Mouse (Mus musculus) CH12F3 (cell line): ENCODE results near the gene Sec61g.
"Not testable (repeated sequence)": the region's sequence is repeated elsewhere in the genome, so short reads cannot be mapped to it uniquely, and the experiment has no call there.

ENCODE experiments used
- in situ Hi-C: fragments of 300-500 bp; cut with MboI; formaldehyde crosslinking; loops from 2 replicates; pipeline ENCODE4 v1.14.3; 2020; ENCODE audit warnings: low sequenced_read_pairs

Sec61g gene

GRCm38 (mm10) chr11:16508052-16508654 lies at the start of gene Sec61g:
Sec61g (minus strand) TSS chr11:16508484.
- in situ Hi-C loops = no loop called here

- in situ Hi-C loops = no loop called here
Measured at GRCm38 (mm10) chr11:16546421-16547163, 38.3 kb upstream of the Sec61g start.

- in situ Hi-C loops = no loop called here
Measured at GRCm38 (mm10) chr11:16537379-16537778, 29.1 kb upstream of the Sec61g start.

GRCm38 (mm10) chr11:16534582-16535553 lies 26.6 kb upstream of the Sec61g start:
- in situ Hi-C loops = loop anchor here (5.0 kb wide), 1 partner anchor 412 kb away; no protein-coding TSS in a partner anchor

- in situ Hi-C loops = loop anchor here (5.0 kb wide), 1 partner anchor 414 kb away; no protein-coding TSS in a partner anchor
Measured at GRCm38 (mm10) chr11:16532877-16533276, 24.6 kb upstream of the Sec61g start.

GRCm38 (mm10) chr11:16528909-16529308 lies 20.6 kb upstream of the Sec61g start:
- in situ Hi-C loops = no loop called here

GRCm38 (mm10) chr11:16528391-16528790 lies 20.1 kb upstream of the Sec61g start:
- in situ Hi-C loops = no loop called here

GRCm38 (mm10) chr11:16527743-16528142 lies 19.5 kb upstream of the Sec61g start:
- in situ Hi-C loops = no loop called here

- in situ Hi-C loops = no loop called here
Measured at GRCm38 (mm10) chr11:16526467-16526866, 18.2 kb upstream of the Sec61g start.

GRCm38 (mm10) chr11:16525724-16526123 lies 17.4 kb upstream of the Sec61g start:
- in situ Hi-C loops = no loop called here

- in situ Hi-C loops = no loop called here
Measured at GRCm38 (mm10) chr11:16524917-16525640, 16.8 kb upstream of the Sec61g start.

GRCm38 (mm10) chr11:16515081-16515480 lies 6.8 kb upstream of the Sec61g start:
- in situ Hi-C loops = not testable (repeated sequence)

GRCm38 (mm10) chr11:16514221-16514620 lies 5.9 kb upstream of the Sec61g start:
- in situ Hi-C loops = not testable (repeated sequence)

GRCm38 (mm10) chr11:16507385-16508051 lies 766 bp downstream of the Sec61g start:
- in situ Hi-C loops = no loop called here

- in situ Hi-C loops = no loop called here
Measured at GRCm38 (mm10) chr11:16505999-16506398, 2.3 kb downstream of the Sec61g start.

- in situ Hi-C loops = no loop called here
Measured at GRCm38 (mm10) chr11:16503150-16503549, 5.1 kb downstream of the Sec61g start.

- in situ Hi-C loops = no loop called here
Measured at GRCm38 (mm10) chr11:16502744-16503143, 5.5 kb downstream of the Sec61g start.

GRCm38 (mm10) chr11:16498756-16499680 lies 9.3 kb downstream of the Sec61g start:
- in situ Hi-C loops = no loop called here
